Comparison of ENCODE assay signal across 11 mouse cellular contexts in the genomic region with DNA sequence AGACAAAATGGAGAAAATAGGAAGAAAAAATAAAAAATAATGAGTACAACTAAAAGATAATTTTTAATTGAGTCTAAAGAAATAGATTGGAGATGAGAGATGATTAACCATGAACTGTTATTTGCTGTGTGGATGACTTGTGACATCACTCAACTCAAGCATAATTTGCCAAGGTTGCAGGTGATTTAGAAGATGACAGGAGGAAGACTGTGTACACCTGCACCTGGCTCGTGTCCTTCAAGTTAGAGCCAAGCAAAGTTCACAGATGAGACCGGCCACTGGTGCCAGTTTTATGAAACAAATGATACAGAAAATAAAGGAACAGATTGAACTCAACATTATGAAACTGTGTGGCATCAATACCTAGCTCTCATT. TPM values are rescaled to one million over a fixed set of nuclear protein-coding genes. Genes with fewer than 3 reads are reported as not detected.
DNase-seq lines count a peak whose midpoint lies in the region; ATAC-seq and TF ChIP-seq lines count a peak whose summit lies in the region.
"Had no signal": no experiment of that assay in that cellular context is flagged by ENCODE, and none has a peak within 500 bp of the region (broad histone marks: within the 10 kb centered on the region; RNA-seq: fewer than 3 reads in every experiment).

No protein-coding gene starts in this region.

- H3K9me3 ChIP-seq in kidney, postnatal 0 days (replicated peaks; ENCODE audit: low read length), result no peaks in the 10 kb centered on the region
- H3K9me3 ChIP-seq in stomach, embryonic 15.5 days, result no peaks in the 10 kb centered on the region
- no peaks in the 10 kb centered on the region for H3K9me3 ChIP-seq in stomach, postnatal 0 days (ENCODE audit: control insufficient read depth, low read length)
- no peaks in the 10 kb centered on the region for H3K9me3 ChIP-seq in limb, embryonic 12.5 days
- H3K9me3 ChIP-seq: liver, embryonic 15.5 days; megakaryocyte, embryonic 14.5 days had no signal

- no peak overlapping the region for H3K27ac ChIP-seq in kidney, postnatal 0 days
- H3K27ac ChIP-seq in stomach, embryonic 15.5 days, result no peak overlapping the region
- no peak overlapping the region for H3K27ac ChIP-seq in stomach, postnatal 0 days (replicated peaks)
- H3K27ac ChIP-seq in limb, embryonic 12.5 days, result no peak overlapping the region
- H3K27ac ChIP-seq: liver, embryonic 15.5 days had no signal

- no peaks in the 10 kb centered on the region for H3K4me1 ChIP-seq in kidney, postnatal 0 days (replicated peaks; ENCODE audit: insufficient read depth, low read length)
- H3K4me1 ChIP-seq in stomach, embryonic 15.5 days, result no peaks in the 10 kb centered on the region
- H3K4me1 ChIP-seq in stomach, postnatal 0 days (replicated peaks; ENCODE audit: control insufficient read depth, insufficient read depth), result no peaks in the 10 kb centered on the region
- no peaks in the 10 kb centered on the region for H3K4me1 ChIP-seq in limb, embryonic 12.5 days (replicated peaks)
- H3K4me1 ChIP-seq: liver, embryonic 15.5 days; megakaryocyte, embryonic 14.5 days had no signal

- no peaks in the 10 kb centered on the region for H3K36me3 ChIP-seq in kidney, postnatal 0 days (ENCODE audit: insufficient read depth, low read length)
- H3K36me3 ChIP-seq in stomach, embryonic 15.5 days, result no peaks in the 10 kb centered on the region
- H3K36me3 ChIP-seq in stomach, postnatal 0 days (ENCODE audit: control insufficient read depth, insufficient read depth, low read length), result no peaks in the 10 kb centered on the region
- H3K36me3 ChIP-seq in limb, embryonic 12.5 days, result no peaks in the 10 kb centered on the region
- H3K36me3 ChIP-seq: liver, embryonic 15.5 days had no signal

- no peak for DNase-seq in kidney, postnatal 0 days (ENCODE audit: low spot score)
- DNase-seq in kidney, postnatal 4 days, result no peak
- no peak for DNase-seq in stomach, postnatal 0 days (ENCODE audit: low spot score)
- no peak for DNase-seq in frontal cortex, adult 2 months (ENCODE audit: extremely low spot score in 1 of 2, low spot score in 1 of 2)
- no peak for DNase-seq in testis, postnatal 10 days (ENCODE audit: low spot score)

- no peaks in the 10 kb centered on the region for H3K27me3 ChIP-seq in kidney, postnatal 0 days (ENCODE audit: insufficient read depth, low read length)
- H3K27me3 ChIP-seq in stomach, embryonic 15.5 days (replicated peaks), result no peaks in the 10 kb centered on the region
- no peaks in the 10 kb centered on the region for H3K27me3 ChIP-seq in stomach, postnatal 0 days (ENCODE audit: control insufficient read depth, insufficient read depth, low read length)
- no peaks in the 10 kb centered on the region for H3K27me3 ChIP-seq in limb, embryonic 12.5 days
- H3K27me3 ChIP-seq: liver, embryonic 15.5 days had no signal

- H3K9ac ChIP-seq in kidney, postnatal 0 days (ENCODE audit: low read depth, low read length), result no peak overlapping the region
- no peak overlapping the region for H3K9ac ChIP-seq in stomach, embryonic 15.5 days
- H3K9ac ChIP-seq in stomach, postnatal 0 days (ENCODE audit: low read length), result no peak overlapping the region
- no peak overlapping the region for H3K9ac ChIP-seq in limb, embryonic 12.5 days (replicated peaks)
- H3K9ac ChIP-seq: liver, embryonic 15.5 days had no signal

- no peak overlapping the region for H3K4me2 ChIP-seq in kidney, postnatal 0 days (ENCODE audit: low read length)
- no peak overlapping the region for H3K4me2 ChIP-seq in stomach, embryonic 15.5 days
- H3K4me2 ChIP-seq in stomach, postnatal 0 days (replicated peaks; ENCODE audit: low read depth), result no peak overlapping the region
- no peak overlapping the region for H3K4me2 ChIP-seq in limb, embryonic 12.5 days

- ATAC-seq in kidney, postnatal 0 days (replicated peaks; ENCODE audit: low FRiP score, low read depth), result 0 out of 2 replicates have a peak, but pooled peaks have one; percentile 33
- ATAC-seq in stomach, embryonic 15.5 days (ENCODE audit: insufficient read depth, low FRiP score, low read depth), result peak; percentile 47; the same call in 1 of the 2 replicates
- ATAC-seq in stomach, postnatal 0 days (ENCODE audit: low FRiP score, low TSS enrichment), result no peak
- ATAC-seq in limb, embryonic 12.5 days (ENCODE audit: insufficient number of reproducible peaks, insufficient read depth, low FRiP score, low TSS enrichment, low read depth), result peak; percentile 52; the same call in 1 of the 2 replicates

- H3K4me3 ChIP-seq in kidney, postnatal 0 days (replicated peaks; ENCODE audit: low read depth, low read length), result no peak overlapping the region
- H3K4me3 ChIP-seq in stomach, embryonic 15.5 days (replicated peaks), result no peak overlapping the region
- no peak overlapping the region for H3K4me3 ChIP-seq in stomach, postnatal 0 days (ENCODE audit: low read depth, low read length)
- H3K4me3 ChIP-seq in limb, embryonic 12.5 days (replicated peaks), result no peak overlapping the region

- 56% methylated on average over 2 of the region's 2 CpGs for WGBS in kidney, postnatal 0 days
- 53% methylated on average over 2 of the region's 2 CpGs for WGBS in stomach, embryonic 15.5 days
- WGBS in stomach, postnatal 0 days, result 47% methylated on average over 2 of the region's 2 CpGs
- 53% methylated on average over 2 of the region's 2 CpGs for WGBS in limb, embryonic 12.5 days

- TF ChIP-seq EP300 in stomach, postnatal 0 days (optimal IDR thresholded peaks at IDR 0.05), result no peak

- no peak for TF ChIP-seq CTCF in kidney, postnatal 0 days (IDR thresholded peaks at IDR 0.05; ENCODE audit: low read depth)
- TF ChIP-seq CTCF in stomach, postnatal 0 days (IDR thresholded peaks at IDR 0.05; ENCODE audit: low read depth), result no peak

RNA-seq across cellular contexts. Expression of gene Scgb2a2, which starts 10.0 kb away (rescaled TPM):
- not detected in 2 replicates for polyA plus RNA-seq in kidney, postnatal 0 days (2015; fragmentation: Nextera tagmentation; extraction: Ambion mirVana)
- 0.12 TPM in 1 of 2 replicates, not detected in the other for polyA plus RNA-seq in stomach, embryonic 15.5 days (2015; fragmentation: Nextera tagmentation; extraction: Ambion mirVana)
- not detected in 2 replicates for polyA plus RNA-seq in stomach, postnatal 0 days (2015; fragmentation: Nextera tagmentation; extraction: Ambion mirVana)
- polyA plus RNA-seq in limb, embryonic 12.5 days (2016; fragmentation: Nextera tagmentation; extraction: Ambion mirVana), result not detected in 2 replicates
- polyA plus RNA-seq in frontal cortex, adult 2 months (2012; rRNA removed), result not detected in 2 replicates
- polyA plus RNA-seq: embryonic facial prominence, embryonic 14.5 days; large intestine, adult 2 months; liver, embryonic 15.5 days had no signal
